Mouse (Mus musculus): Measurements from ENCODE around the gene Dnah10. TPM values are rescaled to one million over a fixed set of nuclear protein-coding genes. Genes with fewer than 3 reads are reported as not detected.

Gene Dnah10
- total and polyA plus RNA-seq, 2 experiments from 2014 or later, result 0.19 to 1.8 TPM

DNA sequence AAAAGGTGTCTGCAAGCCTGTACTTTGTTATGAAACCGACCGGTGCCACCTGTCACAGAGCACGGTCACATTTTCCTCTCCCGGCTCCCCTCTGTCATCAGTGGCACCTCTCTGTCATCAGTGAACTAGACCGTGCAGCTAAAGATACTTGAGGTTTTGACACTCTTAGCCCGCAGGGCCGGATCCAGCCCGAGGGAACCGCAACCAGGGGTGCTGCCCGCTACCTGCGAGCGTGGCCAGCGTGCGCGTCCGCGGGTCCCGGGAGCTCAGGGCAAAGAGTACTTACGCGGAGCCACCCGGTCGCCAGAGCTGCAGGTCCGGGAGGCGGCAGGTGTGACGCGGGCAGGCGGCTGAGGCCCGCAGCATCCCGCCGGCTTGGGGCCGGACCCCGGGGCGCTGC, 136.6 kb downstream of the Dnah10 start:
- H3K4me2 ChIP-seq (ENCODE audit: low read depth, low read length, poor library complexity, severe bottlenecking), result peak overlapping the region; percentile 73
- H3K36me3 ChIP-seq (ENCODE audit: insufficient read depth, low read length), result peaks cover 2% of the 10 kb centered on the region; the same call in 1 of the 2 replicates
- ATAC-seq (ENCODE audit: low FRiP score) (no peak), DNase-seq (ENCODE audit: low spot score) (peak; percentile 5)
- H3K9ac ChIP-seq (replicated peaks; ENCODE audit: low read length, poor library complexity, severe bottlenecking), result peak overlapping the region; percentile 77
- TF ChIP-seq CTCF (IDR thresholded peaks at IDR 0.05), result no peak
- no peaks in the 10 kb centered on the region for H3K9me3 ChIP-seq (ENCODE audit: low read length)
- H3K27me3 ChIP-seq (ENCODE audit: insufficient read depth, low read length), result no peaks in the 10 kb centered on the region
- peak overlapping the region; percentile 99 for H3K4me3 ChIP-seq (ENCODE audit: low read depth, low read length)
- WGBS, result under 1% methylated on average over 32 of the region's 33 CpGs
- H3K4me1 ChIP-seq (ENCODE audit: insufficient read depth, low read length), result peaks cover 12% of the 10 kb centered on the region; the same call in 1 of the 2 replicates
- peak overlapping the region; percentile 90 for H3K27ac ChIP-seq (ENCODE audit: low read depth, low read length)

DNA sequence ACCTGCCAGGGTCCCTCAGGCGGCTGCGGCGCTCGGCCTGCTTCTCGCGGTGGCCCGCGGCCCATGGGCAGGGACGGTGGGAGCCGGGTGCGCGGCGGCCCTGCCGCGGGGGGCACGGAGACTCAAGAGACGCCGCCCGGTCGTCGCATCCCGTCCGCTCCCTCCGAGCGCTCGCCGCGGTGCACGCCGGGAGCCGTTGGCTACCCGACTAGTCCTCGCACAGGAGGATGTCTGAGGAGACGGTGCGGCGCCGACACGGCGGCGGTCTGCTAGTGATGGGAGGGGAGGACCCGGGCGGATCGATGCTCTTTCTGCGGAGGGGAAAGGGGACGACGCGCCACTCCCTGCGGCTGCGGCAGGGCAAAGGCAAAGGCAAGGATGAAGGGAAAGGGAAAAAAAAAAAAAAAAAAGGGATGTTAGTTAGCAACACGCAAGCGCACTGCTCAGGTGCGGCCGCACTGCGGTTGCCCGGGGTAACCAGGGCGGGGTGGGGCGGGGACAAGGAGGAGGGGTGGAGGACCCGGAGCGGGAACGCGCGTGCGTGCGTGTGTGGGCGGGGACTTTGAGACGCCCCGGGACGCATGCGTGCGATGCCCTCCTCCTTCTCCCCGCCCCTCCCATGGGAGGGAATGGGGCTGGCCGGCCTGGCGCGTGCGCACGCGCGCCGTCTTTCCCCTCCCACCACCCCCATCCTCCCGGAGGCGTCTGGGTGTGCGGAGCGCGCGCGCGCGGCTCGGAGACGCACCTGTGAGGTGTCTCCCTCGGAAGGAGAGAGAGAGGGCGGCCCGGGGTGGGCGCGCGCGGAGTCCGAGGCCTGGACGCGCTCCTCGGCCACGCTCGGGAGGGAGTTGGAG, 137.4 kb downstream of the Dnah10 start, which contains the start of the genes Ccdc92 and Zfp664:
TSS of gene Ccdc92 (minus strand) at position 412 of the 854 bp plus-strand sequence.
TSS of gene Zfp664 (plus strand) at position 679 of the 854 bp plus-strand sequence.
- Histone ChIP-seq H3K27me3 (ENCODE audit: insufficient read depth, low read length) (no peaks in the 10 kb centered on the region), H3K4me3 (ENCODE audit: low read depth, low read length) (peak within 1 kb of the TSS; percentile 99), H3K9ac (replicated peaks; ENCODE audit: low read length, poor library complexity, severe bottlenecking) (peak within 1 kb of the TSS; percentile 91), H3K27ac (ENCODE audit: low read depth, low read length) (peak within 1 kb of the TSS; percentile 90), H3K4me2 (ENCODE audit: low read depth, low read length, poor library complexity, severe bottlenecking) (peak within 1 kb of the TSS; percentile 90), H3K4me1 (ENCODE audit: insufficient read depth, low read length) (peaks cover 12% of the 10 kb centered on the region; the same call in 1 of the 2 replicates), H3K36me3 (ENCODE audit: insufficient read depth, low read length) (peaks cover 2% of the 10 kb centered on the region; the same call in 1 of the 2 replicates), H3K9me3 (ENCODE audit: low read length) (no peaks in the 10 kb centered on the region)
- ATAC-seq (ENCODE audit: low FRiP score) (peak; percentile 96), DNase-seq (ENCODE audit: low spot score) (peak; percentile 99)
- no peak for TF ChIP-seq CTCF (IDR thresholded peaks at IDR 0.05)
- under 1% methylated on average over 67 of the region's 103 CpGs for WGBS

DNA sequence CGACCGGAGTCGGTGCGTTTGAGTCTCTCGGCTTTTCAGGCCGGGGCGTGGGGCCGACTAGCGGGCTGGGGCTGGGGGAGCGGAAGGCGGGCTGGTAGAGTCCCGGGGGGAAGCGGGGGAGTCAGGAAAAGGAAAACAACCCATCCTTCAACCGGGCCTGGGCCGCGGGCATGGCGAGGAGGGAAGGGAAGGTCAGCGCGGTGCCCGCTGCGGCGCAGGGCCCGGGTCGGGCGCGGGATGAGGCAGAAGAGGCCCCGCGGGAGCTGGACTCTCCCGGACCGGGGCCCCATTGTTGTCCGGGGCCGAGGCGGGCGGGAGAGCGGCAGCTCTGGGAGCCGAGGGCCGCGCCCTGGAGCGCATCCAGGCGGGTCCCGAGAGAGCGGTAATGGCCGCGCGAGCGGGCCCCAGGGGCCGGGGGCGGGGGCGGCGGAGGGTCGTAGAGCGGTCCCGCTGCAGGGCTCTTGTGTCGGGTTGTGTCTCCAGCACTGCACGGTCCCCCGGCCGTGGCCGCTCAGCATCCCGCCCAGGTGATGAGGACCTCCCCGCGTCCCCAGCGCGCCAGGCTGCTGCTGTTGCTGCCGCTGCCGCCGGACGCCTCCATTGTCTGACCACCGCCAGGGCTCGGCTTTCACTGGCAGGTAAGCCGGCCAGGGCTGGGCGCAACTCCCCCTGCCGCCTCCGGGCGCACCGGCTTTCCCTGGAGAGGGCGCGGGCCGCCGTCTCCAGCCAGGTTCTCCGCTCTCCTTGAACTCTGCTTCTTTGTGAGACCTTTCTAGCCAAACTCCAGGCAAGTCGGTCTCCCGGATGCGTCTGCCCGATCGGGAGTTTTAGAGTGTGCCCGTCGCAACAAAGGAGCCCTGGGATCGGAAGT, 138.2 kb downstream of the Dnah10 start:
- under 1% methylated on average over 63 of the region's 88 CpGs for WGBS
- Histone ChIP-seq H3K4me2 (ENCODE audit: low read depth, low read length, poor library complexity, severe bottlenecking) (peak overlapping the region; percentile 90), H3K4me1 (ENCODE audit: insufficient read depth, low read length) (peaks cover 12% of the 10 kb centered on the region; the same call in 1 of the 2 replicates), H3K27me3 (ENCODE audit: insufficient read depth, low read length) (no peaks in the 10 kb centered on the region), H3K4me3 (ENCODE audit: low read depth, low read length) (peak overlapping the region; percentile 99), H3K9me3 (ENCODE audit: low read length) (no peaks in the 10 kb centered on the region), H3K27ac (ENCODE audit: low read depth, low read length) (peak overlapping the region; percentile 88), H3K36me3 (ENCODE audit: insufficient read depth, low read length) (peaks cover 2% of the 10 kb centered on the region; the same call in 1 of the 2 replicates), H3K9ac (replicated peaks; ENCODE audit: low read length, poor library complexity, severe bottlenecking) (peak overlapping the region; percentile 91)
- ATAC-seq (ENCODE audit: low FRiP score) (no peak; the same call in 1 of the 2 replicates), DNase-seq (ENCODE audit: low spot score) (no peak)
- peak; percentile 24 for TF ChIP-seq CTCF (IDR thresholded peaks at IDR 0.05)

- TF ChIP-seq CTCF (IDR thresholded peaks at IDR 0.05), result peak; percentile 83
- H3K9ac ChIP-seq (replicated peaks; ENCODE audit: low read length, poor library complexity, severe bottlenecking), result no peak overlapping the region
- H3K4me2 ChIP-seq (ENCODE audit: low read depth, low read length, poor library complexity, severe bottlenecking), result no peak overlapping the region
- H3K36me3 ChIP-seq (ENCODE audit: insufficient read depth, low read length), result peaks cover 2% of the 10 kb centered on the region; the same call in 1 of the 2 replicates
- no peaks in the 10 kb centered on the region for H3K9me3 ChIP-seq (ENCODE audit: low read length)
- H3K4me1 ChIP-seq (ENCODE audit: insufficient read depth, low read length), result peaks cover 4% of the 10 kb centered on the region; the same call in 1 of the 2 replicates
- H3K4me3 ChIP-seq (ENCODE audit: low read depth, low read length), result no peak overlapping the region
- ATAC-seq (ENCODE audit: low FRiP score), result no peak
- 30% methylated on average over 4 of the region's 4 CpGs for WGBS
- DNase-seq (ENCODE audit: low spot score), result peak; percentile 81
- no peak overlapping the region for H3K27ac ChIP-seq (ENCODE audit: low read depth, low read length)
- no peaks in the 10 kb centered on the region for H3K27me3 ChIP-seq (ENCODE audit: insufficient read depth, low read length)
These were observed 144.1 kb downstream of the Dnah10 start for GRCm38 (mm10) chr5:124868981-124869380.

DNA sequence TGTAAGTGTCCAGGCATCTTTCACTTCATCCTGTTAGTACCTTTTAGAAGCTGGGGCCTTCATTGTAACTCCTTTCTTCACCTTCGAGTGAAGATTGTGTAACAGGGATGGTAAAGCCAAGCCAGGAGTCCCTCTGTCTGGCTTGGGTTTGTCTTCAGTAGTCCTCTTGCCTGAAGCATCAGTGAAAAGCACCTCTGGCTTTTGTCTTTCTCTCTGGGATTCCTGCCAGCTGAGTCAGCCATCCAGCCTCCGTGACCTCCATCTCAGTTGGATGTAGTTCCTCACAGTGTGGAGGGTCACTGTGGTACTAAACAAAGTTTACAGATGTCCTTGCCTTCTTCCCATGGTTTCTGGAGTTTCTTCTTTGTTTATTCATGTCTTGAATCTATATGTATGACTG, 147.1 kb downstream of the Dnah10 start:
- Histone ChIP-seq H3K4me1 (ENCODE audit: insufficient read depth, low read length) (no peaks in the 10 kb centered on the region; the same call in 1 of the 2 replicates), H3K4me3 (ENCODE audit: low read depth, low read length) (no peak overlapping the region), H3K9me3 (ENCODE audit: low read length) (no peaks in the 10 kb centered on the region), H3K36me3 (ENCODE audit: insufficient read depth, low read length) (peaks cover 4% of the 10 kb centered on the region), H3K27me3 (ENCODE audit: insufficient read depth, low read length) (no peaks in the 10 kb centered on the region), H3K4me2 (ENCODE audit: low read depth, low read length, poor library complexity, severe bottlenecking) (no peak overlapping the region), H3K9ac (replicated peaks; ENCODE audit: low read length, poor library complexity, severe bottlenecking) (no peak overlapping the region), H3K27ac (ENCODE audit: low read depth, low read length) (no peak overlapping the region)
- 68% methylated on average over 2 of the region's 2 CpGs for WGBS
- no peak for ATAC-seq (ENCODE audit: low FRiP score)
- no peak for DNase-seq (ENCODE audit: low spot score)
- TF ChIP-seq CTCF (IDR thresholded peaks at IDR 0.05), result no peak
